Mouse (Mus musculus) ovary, postnatal 36 days (tissue): ENCODE results near the gene Mrpl58.

Experiments
- DNase-seq: peaks from one replicate; pipeline ENCODE4 v3.0.0; 2022; ENCODE audit warnings: low spot score, mixed read lengths

Gene Mrpl58

DNA sequence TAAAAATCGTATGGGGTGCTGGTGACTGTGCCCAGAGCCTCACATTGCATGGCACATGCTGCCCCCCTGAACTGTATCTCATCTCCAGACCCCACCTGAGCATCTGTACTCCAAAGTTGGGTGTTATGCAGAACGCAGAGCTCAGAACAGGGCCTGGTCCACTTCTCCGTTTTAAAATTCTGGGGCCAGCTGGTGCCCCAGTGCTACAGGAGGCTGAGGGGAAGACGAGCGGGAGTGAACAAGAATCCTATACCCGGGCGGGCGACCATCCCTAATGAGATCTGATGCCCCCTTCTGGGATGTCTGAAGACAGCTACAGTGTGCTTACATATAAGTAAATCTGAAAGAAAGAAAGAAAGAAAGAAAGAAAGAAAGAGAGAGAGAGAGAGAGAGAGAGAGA is 57.4 kb downstream of the Mrpl58 start:
- DNase-seq, result no peak

- no peak for DNase-seq
These were observed 58.3 kb downstream of the Mrpl58 start for GRCm38 (mm10) chr11:115461846-115462242.
